Mouse (Mus musculus): ENCODE measurements around the gene Ice2.

Gene Ice2

DNA sequence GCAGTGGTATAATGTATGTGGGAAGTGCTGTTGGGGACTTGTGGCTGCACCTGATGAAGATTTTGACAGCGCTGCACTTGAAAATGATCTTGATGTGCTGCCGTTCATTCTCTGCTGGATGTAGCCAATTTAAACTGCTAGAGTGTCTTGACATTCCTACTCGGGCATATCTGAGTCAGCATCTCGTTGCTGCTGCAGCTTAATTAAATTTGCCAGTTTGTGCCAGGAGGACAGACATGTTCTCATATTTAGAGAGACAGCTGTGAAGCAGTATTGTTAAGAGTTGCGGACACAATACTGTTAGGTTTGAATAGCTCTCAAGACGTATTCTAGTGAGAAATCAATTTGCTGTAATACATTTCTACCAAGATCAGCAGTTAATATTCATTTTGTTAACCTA is 7.0 kb downstream of the Ice2 start:
- no peak for DNase-seq (ENCODE audit: low read depth, low spot score)

- no peak for DNase-seq (ENCODE audit: low read depth, low spot score)
Measured at GRCm38 (mm10) chr9:69419476-69419875, 21.8 kb downstream of the Ice2 start.

DNA sequence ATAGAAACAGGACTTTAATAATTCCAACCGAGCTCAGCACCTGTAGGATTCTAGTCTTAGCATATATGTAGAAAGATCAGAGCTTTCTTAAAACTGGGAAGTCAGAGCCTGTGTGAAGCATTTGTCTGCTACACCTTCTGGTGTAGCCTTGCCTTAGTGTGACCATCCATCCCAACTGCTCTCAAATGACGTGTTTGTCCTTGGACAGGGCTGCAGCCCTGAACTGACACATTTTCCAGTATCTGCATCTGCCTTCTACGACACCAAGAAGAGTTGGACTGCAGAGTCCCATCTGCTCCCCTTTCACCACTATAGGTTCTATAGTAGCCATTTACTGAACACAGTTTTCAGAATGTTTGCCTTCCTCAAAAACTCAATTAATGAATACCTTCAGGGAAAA is 32.8 kb downstream of the Ice2 start:
- no peak for DNase-seq (ENCODE audit: low read depth, low spot score)

- DNase-seq (ENCODE audit: low read depth, low spot score), result no peak
Measured at GRCm38 (mm10) chr9:69431863-69432555, 34.3 kb downstream of the Ice2 start.

DNA sequence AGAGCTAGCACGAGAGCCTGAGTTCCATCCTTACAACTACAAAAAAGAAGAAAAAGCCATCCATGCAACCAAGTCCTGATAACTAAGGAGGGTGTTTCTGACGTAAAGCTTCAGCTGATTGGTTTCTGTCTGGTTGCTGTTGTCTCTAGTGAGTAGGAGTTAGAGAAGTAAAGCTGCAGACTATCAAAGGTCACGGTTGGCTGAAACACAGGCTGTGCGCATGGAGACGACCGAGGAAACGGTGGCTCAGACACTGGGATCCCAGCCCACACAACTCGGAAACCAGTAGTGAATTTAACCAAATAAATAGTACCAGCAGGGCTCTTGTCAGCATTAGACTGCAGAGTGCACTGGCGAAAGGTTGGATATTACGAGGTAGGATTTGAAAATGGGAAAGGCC is 37.5 kb downstream of the Ice2 start:
- no peak for DNase-seq (ENCODE audit: low read depth, low spot score)

- no peak for DNase-seq (ENCODE audit: low read depth, low spot score)
Measured at GRCm38 (mm10) chr9:69435662-69436061, 38.0 kb downstream of the Ice2 start.

GRCm38 (mm10) chr9:69439805-69440357 is 42.2 kb downstream of the Ice2 start:
- DNase-seq (ENCODE audit: low read depth, low spot score), result no peak

DNA sequence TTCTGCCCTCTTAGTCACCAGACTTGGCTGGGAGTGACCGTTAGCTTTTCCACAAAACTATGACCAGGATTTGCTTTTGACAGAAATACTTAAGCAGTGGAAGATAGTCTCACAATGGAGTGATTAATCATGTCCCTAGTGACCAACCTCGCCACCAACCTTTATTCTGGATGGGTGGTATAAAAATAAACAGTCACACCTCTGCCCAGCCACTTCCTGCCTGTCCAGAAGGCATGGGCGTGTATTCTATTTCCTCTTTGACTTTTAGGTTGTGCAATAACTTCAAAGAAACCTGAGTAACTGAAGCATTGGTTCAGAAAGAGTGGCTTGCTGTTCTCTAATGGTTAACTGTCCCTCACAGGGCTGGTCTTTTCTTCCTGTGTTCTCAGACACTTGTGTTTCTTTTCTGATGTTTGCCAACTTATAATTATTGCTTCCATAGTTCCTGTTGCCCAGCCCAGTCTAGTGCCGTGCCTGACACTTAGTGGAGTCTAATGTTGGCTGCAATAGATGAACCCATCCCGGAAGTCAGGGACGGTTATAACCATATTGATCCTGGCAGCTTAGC is 44.8 kb downstream of the Ice2 start:
- DNase-seq (ENCODE audit: low read depth, low spot score), result no peak

- DNase-seq (ENCODE audit: low read depth, low spot score), result no peak
Measured at GRCm38 (mm10) chr9:69443203-69443602, 45.5 kb downstream of the Ice2 start.

GRCm38 (mm10) chr9:69448801-69449200 is 51.1 kb downstream of the Ice2 start:
- no peak for DNase-seq (ENCODE audit: low read depth, low spot score)

GRCm38 (mm10) chr9:69450636-69451035 is 52.9 kb downstream of the Ice2 start:
- DNase-seq (ENCODE audit: low read depth, low spot score), result no peak

GRCm38 (mm10) chr9:69451886-69452810 is 54.4 kb downstream of the Ice2 start:
- no peak for DNase-seq (ENCODE audit: low read depth, low spot score)

DNA sequence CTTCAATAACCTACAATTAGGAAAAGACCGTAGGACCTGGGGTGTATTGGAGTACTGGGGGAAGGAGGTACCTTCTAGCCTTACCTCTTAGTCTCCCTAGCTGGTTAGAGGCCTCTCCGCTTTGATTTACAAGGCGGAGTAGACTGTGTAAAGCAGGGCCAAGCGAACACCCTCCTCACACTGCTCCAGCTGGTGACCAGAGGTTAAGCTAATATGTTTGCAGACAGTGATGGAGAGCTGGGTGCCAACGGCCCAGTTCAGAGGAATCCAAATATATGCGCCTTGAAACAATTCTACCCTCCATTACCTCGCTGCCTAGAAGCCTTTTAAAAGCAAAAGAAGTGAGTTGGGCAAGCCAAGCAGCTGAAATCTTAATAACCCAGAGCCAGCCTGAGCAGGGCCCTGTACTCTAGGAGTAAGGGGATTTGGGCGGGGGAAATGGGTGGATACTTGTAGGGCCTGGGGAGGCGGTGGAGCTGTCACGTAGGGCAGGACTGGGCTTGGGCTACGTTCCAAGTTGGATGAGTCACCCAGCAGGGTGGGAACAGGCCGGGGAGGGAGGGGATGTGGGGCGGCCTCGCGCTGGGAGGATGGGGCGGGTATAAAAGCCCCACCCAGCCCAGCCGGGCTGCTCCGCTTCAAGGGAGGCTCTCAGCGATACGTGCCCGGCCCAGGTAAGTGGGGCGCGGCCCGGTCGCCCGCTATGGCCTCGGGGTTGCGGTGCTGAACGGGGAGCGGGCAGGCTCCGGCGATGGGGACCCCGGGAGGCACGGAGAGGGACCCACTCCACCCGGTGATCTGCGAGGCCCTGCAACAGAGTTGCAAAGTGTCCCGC is 55.6 kb downstream of the Ice2 start, which contains the start of gene Anxa2:
Anxa2 (plus strand) TSS at position 555 of the 835 bp plus-strand sequence.
- DNase-seq (ENCODE audit: low read depth, low spot score), result no peak

- no peak for DNase-seq (ENCODE audit: low read depth, low spot score)
Measured at GRCm38 (mm10) chr9:69453901-69454666, 56.4 kb downstream of the Ice2 start.

DNA sequence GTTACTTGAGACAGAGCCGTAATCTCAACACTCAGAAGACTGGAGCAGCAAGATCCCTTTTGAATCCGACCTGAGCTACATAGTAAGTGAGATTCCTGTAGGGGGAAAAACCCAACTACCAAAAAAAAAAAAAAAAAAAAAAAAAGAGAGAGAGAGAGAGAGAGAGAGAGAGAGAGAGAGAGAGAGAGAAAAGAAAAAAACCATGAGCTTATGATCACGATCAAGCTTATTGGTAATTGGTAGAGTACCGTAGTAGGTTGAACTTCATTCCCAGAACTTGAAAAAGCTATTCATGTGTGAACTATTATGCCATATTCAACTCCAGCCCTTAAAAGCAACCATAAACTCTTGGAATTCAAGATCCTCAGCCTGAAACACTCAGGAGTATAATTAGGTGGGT is 57.0 kb downstream of the Ice2 start:
- DNase-seq (ENCODE audit: low read depth, low spot score), result no peak

DNA sequence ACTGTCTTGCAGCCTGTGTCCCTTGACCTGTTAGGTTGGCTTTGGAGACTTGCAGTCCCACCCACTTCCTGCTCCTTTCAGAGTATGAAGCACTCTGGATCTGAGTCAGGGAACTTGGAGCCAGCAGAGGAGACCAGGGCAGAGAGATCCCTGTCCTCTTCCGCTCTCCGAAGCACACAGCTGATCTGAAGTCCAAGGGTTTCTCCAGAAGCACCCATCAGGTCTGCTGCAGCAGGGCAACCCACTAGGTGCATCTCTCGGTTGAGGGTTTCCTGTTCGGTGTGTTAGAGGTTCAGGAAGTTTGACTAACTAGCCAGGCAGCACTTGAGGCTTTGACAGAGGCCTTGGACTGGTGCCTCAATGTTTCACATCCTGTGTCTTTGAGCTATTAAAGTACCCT is 57.7 kb downstream of the Ice2 start:
- no peak for DNase-seq (ENCODE audit: low read depth, low spot score)

DNA sequence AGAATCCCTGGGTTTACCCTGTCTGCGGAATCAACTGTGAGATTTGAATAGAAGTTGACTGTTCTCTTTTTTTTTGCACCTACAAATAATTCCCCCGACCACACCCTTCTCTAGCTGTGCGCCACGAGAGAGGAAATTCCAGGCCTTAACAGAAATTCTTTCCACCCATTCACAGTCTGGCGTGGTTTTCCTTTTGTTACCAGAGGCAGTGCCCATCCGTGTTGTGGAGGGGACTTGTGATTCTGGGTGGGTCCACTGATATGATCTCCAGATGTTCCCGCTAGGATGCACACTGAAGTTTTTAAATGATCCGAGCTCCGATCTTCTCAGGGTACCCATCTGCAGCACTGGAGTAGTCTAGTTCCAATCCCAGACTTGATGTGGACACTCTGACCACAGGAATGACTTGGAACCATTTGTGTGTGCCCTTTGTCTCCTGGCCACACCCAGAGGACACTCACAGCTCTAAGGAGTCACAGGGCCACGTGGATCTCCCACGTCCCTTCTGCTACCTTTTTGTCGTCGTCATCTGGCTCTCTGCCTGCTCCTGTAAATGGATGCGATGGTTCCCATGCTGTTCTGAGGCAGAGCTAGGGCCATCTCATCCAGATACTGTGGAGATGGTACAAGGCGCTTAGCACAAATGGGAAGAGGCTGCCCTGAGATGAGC is 58.8 kb downstream of the Ice2 start:
- DNase-seq (ENCODE audit: low read depth, low spot score), result no peak

DNA sequence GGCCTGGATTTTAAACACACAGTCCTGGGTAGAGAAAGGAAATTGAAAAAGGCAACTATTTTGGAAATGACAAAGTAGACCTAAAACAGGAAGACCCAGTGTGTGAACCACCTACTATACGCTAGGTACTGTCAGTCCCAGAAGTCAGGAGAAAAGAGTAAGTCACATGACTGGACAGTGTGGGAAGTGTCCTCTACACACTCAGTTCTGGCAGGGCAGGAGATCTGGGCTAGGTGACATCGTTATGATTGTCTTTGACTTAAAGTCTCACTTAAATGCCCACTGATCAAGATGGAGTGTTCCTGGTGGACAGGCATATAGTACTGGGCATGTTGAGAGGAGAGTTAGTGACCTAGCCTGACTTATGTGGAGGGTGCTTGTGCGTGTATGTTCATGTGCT is 59.4 kb downstream of the Ice2 start:
- no peak for DNase-seq (ENCODE audit: low read depth, low spot score)

- DNase-seq (ENCODE audit: low read depth, low spot score), result no peak
Measured at GRCm38 (mm10) chr9:69457747-69458625, 60.3 kb downstream of the Ice2 start.
